Mouse (Mus musculus) kidney, postnatal 0 days (tissue): Measurements from ENCODE around the gene Dirc2. TPM values are rescaled to one million over a fixed set of nuclear protein-coding genes. Genes with fewer than 3 reads are reported as not detected.

ENCODE experiments used
- ATAC-seq: fragments of 200-750 bp; cut with Nextera tagmentation; replicated peaks from 2 replicates; pipeline ENCODE4 v1.8.0; 2017; ENCODE audit warnings: low read depth, moderate number of reproducible peaks, moderate TSS enrichment, moderate library complexity; ENCODE audit not compliant: low FRiP score
- DNase-seq: peaks from one replicate; pipeline ENCODE4 v3.0.0-alpha.2; 2016; ENCODE audit warnings: low spot score
- H3K27ac ChIP-seq: fragments of 300-500 bp; sonication (generic); 2 replicates; pipeline ENCODE4 v1.5.1; 2014; ENCODE audit warnings: mild to moderate bottlenecking
- H3K27me3 ChIP-seq: fragments of 300-500 bp; sonication (generic); 2 replicates; pipeline ENCODE4 v1.6.1; 2014; ENCODE audit warnings: low read length, mixed read lengths; ENCODE audit not compliant: insufficient read depth
- H3K36me3 ChIP-seq: fragments of 300-500 bp; sonication (generic); 2 replicates; pipeline ENCODE4 v1.6.1; 2014; ENCODE audit warnings: low read length, mixed read lengths; ENCODE audit not compliant: insufficient read depth
- H3K4me1 ChIP-seq: fragments of 300-500 bp; sonication (generic); replicated peaks from 2 replicates; pipeline ENCODE4 v1.6.1; 2014; ENCODE audit warnings: antibody characterized with exemption, low read length, mixed read lengths; ENCODE audit not compliant: insufficient read depth
- H3K4me2 ChIP-seq: fragments of 300-500 bp; sonication (generic); 2 replicates; pipeline ENCODE4 v1.6.1; 2014; ENCODE audit warnings: mild to moderate bottlenecking, low read length, moderate library complexity, mixed read lengths
- H3K4me3 ChIP-seq: fragments of 300-500 bp; sonication (generic); replicated peaks from 2 replicates; pipeline ENCODE4 v1.5.1; 2014; ENCODE audit warnings: low read depth, low read length
- H3K9ac ChIP-seq: fragments of 300-500 bp; sonication (generic); 2 replicates; pipeline ENCODE4 v1.6.1; 2014; ENCODE audit warnings: low read depth, low read length
- H3K9me3 ChIP-seq: fragments of 300-500 bp; sonication (generic); replicated peaks from 2 replicates; pipeline ENCODE4 v1.6.1; 2016; ENCODE audit warnings: low read length, inconsistent platforms, mixed read lengths
- CTCF ChIP-seq: IDR thresholded peaks from 2 replicates; pipeline ENCODE4 v1.5.1; 2016; ENCODE audit warnings: antibody characterized with exemption, low read depth, mild to moderate bottlenecking, moderate library complexity
- WGBS: fragments of 180-500 bp; shearing (Covaris S2); extraction: QIAGEN DNeasy Blood & Tissue Kit; methylation state at CpG from one replicate; pipeline ENCODE4 v1.1.7; 2014; 5-methylcytosine and 5-hydroxymethylcytosine counted together
- polyA plus RNA-seq: library from polyadenylated mRNA; unstranded; fragments of >200 nt; fragmentation: Nextera tagmentation; extraction: Ambion mirVana; gene quantifications from 2 replicates; pipeline ENCODE4 v1.2.1, GENCODE M21; 2015

The Dirc2 gene
- polyA plus RNA-seq, 1 experiment from 2014 or later = 17.7 TPM

DNA sequence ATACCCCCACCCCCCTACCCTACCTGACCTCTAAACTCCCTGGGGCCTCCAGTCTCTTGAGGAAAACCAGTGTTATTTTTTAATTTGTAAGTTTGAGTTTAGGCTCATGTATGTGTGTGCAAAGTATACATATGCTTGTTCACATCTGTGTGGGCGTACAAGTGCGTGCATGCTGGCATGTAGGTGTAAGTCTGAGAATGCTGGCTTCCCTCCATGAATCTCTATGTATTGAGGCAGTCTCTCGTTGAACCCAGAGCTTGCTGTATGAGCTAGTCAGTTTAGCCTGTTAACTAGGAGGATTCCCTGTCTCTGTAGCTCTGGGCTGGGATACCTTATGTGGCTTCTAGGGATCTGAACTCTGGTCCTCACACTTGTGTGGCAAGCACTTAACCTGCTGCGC is 8.6 kb upstream of the Dirc2 start:
- Histone ChIP-seq H3K4me1 (no peaks in the 10 kb centered on the region), H3K36me3 (no peaks in the 10 kb centered on the region), H3K27me3 (no peaks in the 10 kb centered on the region), H3K27ac (no peak overlapping the region), H3K9ac (no peak overlapping the region), H3K4me2 (no peak overlapping the region), H3K9me3 (no peaks in the 10 kb centered on the region), H3K4me3 (no peak overlapping the region)
- TF ChIP-seq CTCF = no peak
- ATAC-seq = no peak
- WGBS = 95% methylated on average over 4 of the region's 4 CpGs
- DNase-seq = no peak

DNA sequence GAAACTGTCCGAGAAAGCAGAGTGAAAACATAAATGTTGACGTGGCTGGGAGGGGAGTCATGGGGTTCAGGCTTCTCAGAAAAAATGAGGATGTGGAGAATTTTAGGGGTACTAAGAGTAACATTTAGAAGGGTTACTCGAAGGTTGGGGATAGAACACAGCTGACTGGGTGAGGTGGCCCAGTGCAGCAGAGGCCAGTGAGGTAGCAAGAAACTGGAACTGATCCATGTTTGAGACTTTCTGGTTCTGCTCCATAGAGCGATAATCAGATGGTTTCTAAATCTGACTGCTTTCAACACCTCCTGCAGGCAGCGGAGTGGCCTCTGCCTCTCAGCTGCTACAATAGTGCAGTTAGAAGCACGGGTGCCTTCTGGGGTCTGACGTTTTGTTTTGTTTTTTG is 7.6 kb upstream of the Dirc2 start:
- WGBS = 84% methylated on average over 7 of the region's 7 CpGs
- Histone ChIP-seq H3K27me3 (no peaks in the 10 kb centered on the region), H3K27ac (no peak overlapping the region), H3K4me3 (no peak overlapping the region), H3K4me2 (no peak overlapping the region), H3K36me3 (no peaks in the 10 kb centered on the region), H3K4me1 (no peaks in the 10 kb centered on the region), H3K9me3 (no peaks in the 10 kb centered on the region), H3K9ac (no peak overlapping the region)
- TF ChIP-seq CTCF = no peak
- DNase-seq (no peak), ATAC-seq (no peak)

GRCm38 (mm10) chr16:35775835-35776234 is 6.7 kb upstream of the Dirc2 start:
- no peak overlapping the region for H3K4me2 ChIP-seq
- DNase-seq (no peak), ATAC-seq (no peak)
- no peak overlapping the region for H3K9ac ChIP-seq
- H3K4me1 ChIP-seq = 0 out of 2 replicates have a peak, but pooled peaks cover 2% of the 10 kb centered on the region
- 84% methylated on average over 1 of the region's 1 CpGs for WGBS
- H3K9me3 ChIP-seq = no peaks in the 10 kb centered on the region
- TF ChIP-seq CTCF = no peak
- no peak overlapping the region for H3K27ac ChIP-seq
- no peaks in the 10 kb centered on the region for H3K27me3 ChIP-seq
- H3K36me3 ChIP-seq = no peaks in the 10 kb centered on the region
- H3K4me3 ChIP-seq = no peak overlapping the region

DNA sequence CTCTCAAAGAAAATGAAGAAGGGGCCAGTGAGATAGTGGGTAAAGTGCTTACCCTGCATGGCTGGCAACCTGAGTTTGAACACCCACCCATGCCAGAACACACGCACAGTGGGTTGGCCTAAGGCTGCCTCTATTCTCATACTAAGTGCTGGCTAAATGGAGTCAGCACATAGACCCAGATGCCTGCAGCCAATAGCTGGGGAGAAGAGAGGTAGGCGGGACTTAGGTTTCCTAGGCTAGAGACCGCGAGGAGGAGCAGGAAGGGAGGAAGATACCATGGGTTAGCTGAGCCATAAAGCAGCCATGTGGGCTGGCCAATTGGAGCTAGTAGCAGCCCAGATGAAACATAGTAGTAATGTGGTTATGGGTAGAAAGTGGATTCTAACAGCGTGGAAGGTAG is 3.4 kb upstream of the Dirc2 start:
- Histone ChIP-seq H3K4me3 (no peak overlapping the region), H3K9ac (no peak overlapping the region), H3K27me3 (no peaks in the 10 kb centered on the region), H3K4me2 (no peak overlapping the region), H3K4me1 (peaks cover 17% of the 10 kb centered on the region; the same call in 1 of the 2 replicates), H3K36me3 (no peaks in the 10 kb centered on the region), H3K27ac (no peak overlapping the region), H3K9me3 (no peaks in the 10 kb centered on the region)
- ATAC-seq = no peak
- WGBS = 86% methylated on average over 5 of the region's 5 CpGs
- DNase-seq = no peak
- no peak for TF ChIP-seq CTCF

DNA sequence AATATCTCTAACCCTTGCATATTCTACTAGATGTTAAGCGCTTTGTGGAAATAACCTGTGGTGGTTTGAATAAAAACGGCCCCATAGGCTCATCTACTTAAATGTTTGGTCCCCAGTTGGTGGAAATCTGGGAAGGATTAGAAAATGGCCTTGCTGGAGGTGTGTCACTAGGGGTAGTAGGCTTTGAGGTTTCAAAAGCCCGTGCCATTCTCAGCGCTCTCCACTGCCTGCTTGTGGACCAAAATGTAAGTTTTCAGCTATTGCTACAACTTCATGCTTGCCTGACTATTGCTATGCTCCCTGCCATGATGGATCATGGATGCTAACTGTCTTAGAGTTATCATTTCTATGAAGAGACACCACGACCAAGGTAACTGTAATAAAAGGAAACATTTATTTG is 2.5 kb upstream of the Dirc2 start:
- WGBS = 86% methylated on average over 5 of the region's 5 CpGs
- Histone ChIP-seq H3K4me3 (no peak overlapping the region), H3K4me2 (no peak overlapping the region), H3K4me1 (peaks cover 17% of the 10 kb centered on the region; the same call in 1 of the 2 replicates), H3K27me3 (no peaks in the 10 kb centered on the region), H3K27ac (no peak overlapping the region), H3K36me3 (no peaks in the 10 kb centered on the region), H3K9me3 (no peaks in the 10 kb centered on the region), H3K9ac (no peak overlapping the region)
- no peak for ATAC-seq
- TF ChIP-seq CTCF = no peak
- DNase-seq = no peak

DNA sequence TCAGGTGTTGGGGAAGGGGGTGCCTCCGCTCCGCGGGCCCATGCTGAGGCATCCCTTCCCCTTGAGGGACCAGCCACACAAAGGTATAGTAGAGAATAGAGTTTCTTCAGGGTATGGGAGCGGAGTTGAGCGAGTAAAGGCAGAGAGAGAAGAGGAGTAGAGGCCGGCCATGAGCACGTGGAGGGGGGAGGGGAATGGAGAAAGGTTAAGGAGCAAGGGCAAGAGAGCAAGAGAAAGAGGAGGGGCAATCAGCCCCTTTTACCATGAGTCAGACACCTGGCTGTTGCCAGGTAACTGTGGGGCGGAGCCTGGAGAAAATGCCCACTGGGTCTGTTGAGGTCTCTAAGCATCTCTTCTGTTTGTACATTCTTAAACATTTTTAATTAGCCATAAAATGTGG is 2.0 kb upstream of the Dirc2 start:
- Histone ChIP-seq H3K4me1 (peaks cover 17% of the 10 kb centered on the region; the same call in 1 of the 2 replicates), H3K4me2 (peak overlapping the region; percentile 93), H3K9me3 (no peaks in the 10 kb centered on the region), H3K27ac (no peak overlapping the region), H3K36me3 (no peaks in the 10 kb centered on the region), H3K4me3 (peak overlapping the region; percentile 82; the same call in 1 of the 2 replicates), H3K27me3 (no peaks in the 10 kb centered on the region), H3K9ac (0 out of 2 replicates have a peak overlapping the region, but pooled peaks have one; percentile 52)
- WGBS = 26% methylated on average over 8 of the region's 8 CpGs
- DNase-seq (no peak), ATAC-seq (no peak)
- TF ChIP-seq CTCF = no peak
